Mouse (Mus musculus): ENCODE results near the gene Josd2. TPM values are rescaled to one million over a fixed set of nuclear protein-coding genes. Genes with fewer than 3 reads are reported as not detected.

The Josd2 gene
- polyA plus RNA-seq, 1 experiment: not detected

- H3K27ac ChIP-seq (ENCODE audit: insufficient read depth, low read depth, low read length): no peak overlapping the region
- TF ChIP-seq CTCF (IDR thresholded peaks at IDR 0.05; ENCODE audit: insufficient read depth, low read depth, low read length) (no peak), POLR2A (IDR thresholded peaks at IDR 0.05; ENCODE audit: insufficient read depth, low read depth, low read length) (no peak)
- peaks cover 42% of the 10 kb centered on the region for H3K4me1 ChIP-seq (ENCODE audit: control insufficient read depth, insufficient read depth, low read length)
- 61% methylated on average over 4 of the region's 4 CpGs for WGBS
- no peak overlapping the region for H3K4me3 ChIP-seq (ENCODE audit: insufficient read depth, low read depth, low read length)
Observed at GRCm38 (mm10) chr7:44490281-44490680, 22.5 kb downstream of the Josd2 start.

GRCm38 (mm10) chr7:44491391-44491790 is 23.6 kb downstream of the Josd2 start:
- Histone ChIP-seq H3K4me1 (ENCODE audit: control insufficient read depth, insufficient read depth, low read length) (peaks cover 42% of the 10 kb centered on the region), H3K4me3 (ENCODE audit: insufficient read depth, low read depth, low read length) (no peak overlapping the region), H3K27ac (ENCODE audit: insufficient read depth, low read depth, low read length) (no peak overlapping the region)
- TF ChIP-seq CTCF (IDR thresholded peaks at IDR 0.05; ENCODE audit: insufficient read depth, low read depth, low read length) (no peak), POLR2A (IDR thresholded peaks at IDR 0.05; ENCODE audit: insufficient read depth, low read depth, low read length) (no peak)
- WGBS: 95% methylated on average over 5 of the region's 5 CpGs

DNA sequence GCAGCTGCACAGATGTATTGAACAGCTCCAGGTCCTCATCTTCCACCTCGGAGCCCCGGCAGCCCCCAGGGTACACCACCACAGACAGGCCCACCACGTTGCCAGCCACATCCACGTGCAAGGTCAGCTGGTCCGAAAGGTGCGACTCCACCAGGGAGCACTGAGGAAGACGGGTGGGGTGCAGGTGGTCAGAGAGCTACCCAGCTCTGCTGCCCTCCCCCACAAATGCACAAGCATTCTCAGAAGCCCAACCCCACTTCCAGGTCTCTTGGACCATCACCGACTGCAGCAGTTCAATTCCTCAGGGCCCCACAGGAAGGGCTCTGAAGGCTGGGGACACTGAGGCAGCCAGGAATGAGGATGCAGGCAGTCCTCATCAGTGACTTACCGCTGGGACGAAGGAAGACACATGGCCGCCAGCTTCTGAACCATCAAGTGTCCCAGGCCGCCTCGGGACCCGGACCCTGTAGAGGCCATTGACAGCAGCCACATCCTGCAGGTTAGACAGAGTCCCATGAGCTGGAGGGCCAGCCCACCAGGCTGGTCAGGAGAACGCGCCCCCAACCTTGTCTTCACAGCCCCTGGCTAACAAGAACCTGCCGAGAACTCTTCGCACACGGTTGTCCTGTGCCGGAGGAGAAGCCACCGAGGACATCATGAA is 24.5 kb downstream of the Josd2 start:
- H3K4me3 ChIP-seq (ENCODE audit: insufficient read depth, low read depth, low read length): no peak overlapping the region
- no peak overlapping the region for H3K27ac ChIP-seq (ENCODE audit: insufficient read depth, low read depth, low read length)
- 93% methylated on average over 21 of the region's 21 CpGs for WGBS
- no peak for TF ChIP-seq POLR2A (IDR thresholded peaks at IDR 0.05; ENCODE audit: insufficient read depth, low read depth, low read length)
- TF ChIP-seq CTCF (IDR thresholded peaks at IDR 0.05; ENCODE audit: insufficient read depth, low read depth, low read length): no peak
- H3K4me1 ChIP-seq (ENCODE audit: control insufficient read depth, insufficient read depth, low read length): peaks cover 38% of the 10 kb centered on the region

DNA sequence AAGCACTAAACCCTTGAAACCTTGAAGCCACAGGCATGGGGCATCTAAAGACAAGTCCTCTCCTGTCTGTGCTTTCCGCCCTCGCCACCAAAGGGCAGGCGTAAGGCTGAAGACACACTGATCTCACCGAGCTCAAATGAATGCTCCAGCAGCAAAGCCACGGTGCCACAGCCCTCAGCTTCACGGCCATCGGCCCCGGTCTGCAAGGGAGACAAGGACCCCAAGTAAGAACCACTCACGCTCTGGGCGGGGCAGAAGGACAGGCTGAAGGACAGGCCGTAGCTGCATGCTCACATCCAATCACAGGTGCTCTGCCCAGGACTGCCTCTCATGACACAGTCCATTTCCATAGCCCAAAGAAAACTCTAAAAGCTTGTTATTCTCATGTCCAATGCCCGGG is 26.9 kb downstream of the Josd2 start:
- Histone ChIP-seq H3K4me3 (ENCODE audit: insufficient read depth, low read depth, low read length) (no peak overlapping the region), H3K4me1 (ENCODE audit: control insufficient read depth, insufficient read depth, low read length) (peaks cover 42% of the 10 kb centered on the region), H3K27ac (ENCODE audit: insufficient read depth, low read depth, low read length) (no peak overlapping the region)
- WGBS: 81% methylated on average over 12 of the region's 12 CpGs
- TF ChIP-seq CTCF (IDR thresholded peaks at IDR 0.05; ENCODE audit: insufficient read depth, low read depth, low read length): no peak

GRCm38 (mm10) chr7:44495086-44495485 is 27.3 kb downstream of the Josd2 start:
- H3K4me1 ChIP-seq (ENCODE audit: control insufficient read depth, insufficient read depth, low read length): peaks cover 40% of the 10 kb centered on the region
- no peak overlapping the region for H3K27ac ChIP-seq (ENCODE audit: insufficient read depth, low read depth, low read length)
- TF ChIP-seq CTCF (IDR thresholded peaks at IDR 0.05; ENCODE audit: insufficient read depth, low read depth, low read length) (no peak), POLR2A (IDR thresholded peaks at IDR 0.05; ENCODE audit: insufficient read depth, low read depth, low read length) (no peak)
- no peak overlapping the region; the same call in 1 of the 2 replicates for H3K4me3 ChIP-seq (ENCODE audit: insufficient read depth, low read depth, low read length)
- WGBS: 42% methylated on average over 7 of the region's 7 CpGs

DNA sequence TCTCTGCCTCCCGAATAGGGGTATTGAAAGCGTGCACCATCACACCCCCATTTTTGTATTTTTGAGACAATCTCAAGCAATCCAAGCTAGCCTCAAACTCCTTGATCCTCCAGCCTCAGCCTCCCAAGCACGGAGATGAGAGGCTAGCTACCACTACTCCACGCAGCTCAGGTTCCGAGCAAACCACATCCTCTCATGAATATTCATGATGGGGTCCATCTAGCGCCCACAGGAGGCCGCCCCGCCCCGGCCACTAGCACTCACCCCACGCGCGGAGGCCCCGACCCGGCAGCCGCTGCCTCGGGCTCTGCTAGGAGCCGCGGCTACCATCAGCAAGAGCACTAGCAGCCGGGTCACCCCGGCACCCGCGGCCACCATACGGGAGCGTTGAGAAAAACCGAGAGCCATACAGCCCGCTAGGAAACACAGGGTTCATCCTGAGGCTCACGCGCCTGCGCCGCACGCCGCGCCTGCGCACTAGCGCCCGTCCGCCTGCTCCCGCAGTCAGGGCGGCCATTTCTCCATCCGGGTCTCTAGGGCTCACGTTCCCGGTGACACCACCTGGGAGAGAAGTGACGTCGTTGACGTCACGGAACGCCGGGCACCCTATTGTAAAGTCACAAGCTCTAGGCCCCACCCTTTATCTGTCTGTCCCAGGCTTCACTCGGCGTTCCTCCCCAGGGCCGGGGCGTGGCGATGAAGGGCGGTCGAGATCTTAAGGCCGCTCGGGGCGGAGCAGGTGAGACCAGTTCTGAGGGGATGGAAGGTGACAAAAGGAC is 28.4 kb downstream of the Josd2 start, which contains the start of the genes Emc10 and Fam71e1:
TSS of gene Emc10 (minus strand) at position 538 of the 779 bp plus-strand sequence.
TSS of gene Fam71e1 (plus strand) at position 590 of the 779 bp plus-strand sequence.
- Histone ChIP-seq H3K4me3 (ENCODE audit: insufficient read depth, low read depth, low read length) (peak within 1 kb of the TSS; percentile 66), H3K4me1 (ENCODE audit: control insufficient read depth, insufficient read depth, low read length) (peaks cover 29% of the 10 kb centered on the region), H3K27ac (ENCODE audit: insufficient read depth, low read depth, low read length) (peak within 1 kb of the TSS; percentile 86)
- TF ChIP-seq POLR2A (IDR thresholded peaks at IDR 0.05; ENCODE audit: insufficient read depth, low read depth, low read length) (peak; percentile 83; the same call in 1 of the 2 replicates), CTCF (IDR thresholded peaks at IDR 0.05; ENCODE audit: insufficient read depth, low read depth, low read length) (no peak)
- WGBS: under 1% methylated on average over 58 of the region's 58 CpGs

- H3K27ac ChIP-seq (ENCODE audit: insufficient read depth, low read depth, low read length): peak overlapping the region; percentile 84
- TF ChIP-seq POLR2A (IDR thresholded peaks at IDR 0.05; ENCODE audit: insufficient read depth, low read depth, low read length): 0 out of 2 replicates have a peak, but pooled peaks have one; percentile 1
- no peak for TF ChIP-seq CTCF (IDR thresholded peaks at IDR 0.05; ENCODE audit: insufficient read depth, low read depth, low read length)
- peak overlapping the region; percentile 66 for H3K4me3 ChIP-seq (ENCODE audit: insufficient read depth, low read depth, low read length)
- H3K4me1 ChIP-seq (ENCODE audit: control insufficient read depth, insufficient read depth, low read length): peaks cover 25% of the 10 kb centered on the region
- 1% methylated on average over 26 of the region's 26 CpGs for WGBS
Observed at GRCm38 (mm10) chr7:44496771-44497109, 29.0 kb downstream of the Josd2 start.

- Histone ChIP-seq H3K4me3 (ENCODE audit: insufficient read depth, low read depth, low read length) (no peak overlapping the region), H3K27ac (ENCODE audit: insufficient read depth, low read depth, low read length) (no peak overlapping the region), H3K4me1 (ENCODE audit: control insufficient read depth, insufficient read depth, low read length) (peaks cover 19% of the 10 kb centered on the region)
- TF ChIP-seq POLR2A (IDR thresholded peaks at IDR 0.05; ENCODE audit: insufficient read depth, low read depth, low read length): no peak
- no peak for TF ChIP-seq CTCF (IDR thresholded peaks at IDR 0.05; ENCODE audit: insufficient read depth, low read depth, low read length)
- WGBS: 86% methylated on average over 10 of the region's 10 CpGs
Observed at GRCm38 (mm10) chr7:44497361-44498055, 29.7 kb downstream of the Josd2 start.

DNA sequence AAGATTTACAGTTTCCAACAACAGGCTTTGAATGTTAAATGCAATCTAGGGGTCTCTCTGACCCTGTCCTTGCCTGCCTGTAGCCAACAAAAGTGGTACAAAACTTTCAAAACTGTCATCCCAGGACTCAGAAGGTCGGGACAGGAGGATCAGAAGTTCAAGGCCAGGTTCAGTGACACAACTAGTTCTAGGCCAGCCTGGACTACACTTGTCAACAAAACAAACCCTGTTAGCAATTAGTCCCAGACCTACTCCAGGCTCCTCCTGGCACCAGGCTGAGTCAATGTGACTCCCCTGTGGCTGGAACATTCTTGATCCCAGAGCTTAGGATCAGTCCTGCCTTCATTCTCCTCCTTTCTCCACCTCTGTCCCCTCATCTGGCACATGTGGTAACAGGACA is 31.1 kb downstream of the Josd2 start:
- H3K4me3 ChIP-seq (ENCODE audit: insufficient read depth, low read depth, low read length): no peak overlapping the region
- no peak overlapping the region for H3K27ac ChIP-seq (ENCODE audit: insufficient read depth, low read depth, low read length)
- whole genome bisulfite sequencing: 72% methylated on average over 1 of the region's 1 CpGs
- peaks cover 14% of the 10 kb centered on the region for H3K4me1 ChIP-seq (ENCODE audit: control insufficient read depth, insufficient read depth, low read length)
- TF ChIP-seq CTCF (IDR thresholded peaks at IDR 0.05; ENCODE audit: insufficient read depth, low read depth, low read length) (no peak), POLR2A (IDR thresholded peaks at IDR 0.05; ENCODE audit: insufficient read depth, low read depth, low read length) (no peak)

Measured in olfactory bulb, adult 2 months (tissue).